ENCODE assay signal across 26 mouse cellular contexts in genomic region chr2:4969083-4969482, GRCm38 (mm10). TPM values are rescaled to one million over a fixed set of nuclear protein-coding genes. Genes with fewer than 3 reads are reported as not detected.
DNase-seq lines count a peak whose midpoint lies in the region; ATAC-seq lines count a peak whose summit lies in the region.
"Had no signal": no experiment of that assay in that cellular context is flagged by ENCODE, and none has a peak within 500 bp of the region (broad histone marks: within the 10 kb centered on the region; RNA-seq: fewer than 3 reads in every experiment).

No protein-coding gene starts in this region.

- no peaks in the 10 kb centered on the region for H3K36me3 ChIP-seq in kidney, embryonic 16.5 days (ENCODE audit: insufficient read depth, low read length)
- H3K36me3 ChIP-seq: G1E had no signal

- no peaks in the 10 kb centered on the region for H3K27me3 ChIP-seq in kidney, embryonic 16.5 days (ENCODE audit: insufficient read depth, low read length)
- H3K27me3 ChIP-seq: CH12.LX had no signal

- H3K9ac ChIP-seq in kidney, embryonic 16.5 days (replicated peaks; ENCODE audit: low read length), result no peak overlapping the region

- no peak overlapping the region for H3K4me3 ChIP-seq in kidney, embryonic 16.5 days (ENCODE audit: low read length)

- no peak overlapping the region for H3K4me2 ChIP-seq in kidney, embryonic 16.5 days (replicated peaks; ENCODE audit: low read depth, low read length)

- no peaks in the 10 kb centered on the region for H3K4me1 ChIP-seq in kidney, embryonic 16.5 days (ENCODE audit: insufficient read depth, low read length)

- no peak overlapping the region for H3K27ac ChIP-seq in kidney, embryonic 16.5 days (ENCODE audit: low read length)

- peak; percentile 22 for DNase-seq in 416B (ENCODE audit: low read depth)
- no peak for DNase-seq in heart, adult 18-20 months
- no peak for DNase-seq in kidney, postnatal 14 days
- DNase-seq: adrenal gland, adult 2 months; adrenal gland, adult 8-10 months; adrenal gland, postnatal 10 days; adrenal gland, postnatal 14 days; adrenal gland, postnatal 25 days; adrenal gland, postnatal 36 days; B cell, adult 2 months; cerebellum, adult 11 months; cerebellum, adult 11-12 months; cerebellum, adult 18-20 months had no signal

- 86% methylated on average over 1 of the region's 2 CpGs for WGBS in kidney, embryonic 16.5 days

- no peaks in the 10 kb centered on the region for H3K9me3 ChIP-seq in kidney, embryonic 16.5 days (ENCODE audit: low read length)
- H3K9me3 ChIP-seq: G1E had no signal

- ATAC-seq in granulocyte monocyte progenitor cell, adult 5-6 weeks (replicated peaks; ENCODE audit: poor library complexity, severe bottlenecking), result peak; percentile 90
- peak; percentile 84 for ATAC-seq in megakaryocyte, adult 5-6 weeks (ENCODE audit: poor library complexity, severe bottlenecking)
- peak; percentile 81 for ATAC-seq in megakaryocyte progenitor cell, adult 5-6 weeks (replicated peaks; ENCODE audit: poor library complexity)
- no peak for ATAC-seq in kidney, embryonic 16.5 days (ENCODE audit: low FRiP score, low TSS enrichment)
- ATAC-seq in inflammation-experienced regulatory T-cells, adult 6 months, result no peak
- ATAC-seq: activated CD4-positive, CD25-positive, alpha-beta regulatory T cell, adult 4 months; CD4-positive, CD25-positive, alpha-beta regulatory T cell, adult 4 months; Patski had no signal

RNA-seq across cellular contexts. Expression of gene Ucma, which starts 6.8 kb away (rescaled TPM):
- not detected in 2 replicates for total RNA-seq in granulocyte monocyte progenitor cell, adult 5-6 weeks (2014; fragmentation: Nextera tagmentation)
- not detected in 2 replicates for total RNA-seq in granulocyte monocyte progenitor cell, adult 5-6 weeks (2017)
- total RNA-seq in megakaryocyte, adult 5-6 weeks (2015), result not detected in 2 replicates
- total RNA-seq in megakaryocyte, adult 5-6 weeks (2017), result not detected in 2 replicates
- total RNA-seq in megakaryocyte progenitor cell, adult 5-6 weeks (2015), result not detected in 2 replicates
- total RNA-seq in megakaryocyte progenitor cell, adult 5-6 weeks (2017), result not detected in 2 replicates
- not detected in 2 replicates for polyA plus RNA-seq in kidney, embryonic 16.5 days (2015; fragmentation: Nextera tagmentation; extraction: Ambion mirVana)
- polyA plus RNA-seq in inflammation-experienced regulatory T-cells, adult 6 months (2017; shearing (Covaris generic)), result not detected
- under 1 TPM in 1 of 2 experiments, not detected in 1; 0.80 TPM for total RNA-seq in heart, adult 18-20 months (2021)
- total RNA-seq: adrenal gland, adult 18-20 months; adrenal gland, adult 2 months; adrenal gland, adult 8-10 months; adrenal gland, postnatal 10 days; adrenal gland, postnatal 14 days; adrenal gland, postnatal 25 days; adrenal gland, postnatal 36 days; adrenal gland, postnatal 4 days; CH12.LX; G1E; MEL had no signal
- polyA plus RNA-seq: activated CD4-positive, CD25-positive, alpha-beta regulatory T cell, adult 4 months; adrenal gland, adult 2 months; CD4-positive, CD25-positive, alpha-beta regulatory T cell, adult 4 months; G1E; Patski had no signal

RNA-seq across cellular contexts. Expression of gene Mcm10, which starts 43.5 kb away (rescaled TPM):
- 71.2 and 82.0 TPM in 2 replicates for total RNA-seq in granulocyte monocyte progenitor cell, adult 5-6 weeks (2014; fragmentation: Nextera tagmentation)
- total RNA-seq in granulocyte monocyte progenitor cell, adult 5-6 weeks (2017), result 74.6 and 98.7 TPM in 2 replicates
- total RNA-seq in megakaryocyte, adult 5-6 weeks (2015), result 41.3 and 46.0 TPM in 2 replicates
- 63.7 and 64.7 TPM in 2 replicates for total RNA-seq in megakaryocyte, adult 5-6 weeks (2017)
- 66.4 and 68.7 TPM in 2 replicates for total RNA-seq in megakaryocyte progenitor cell, adult 5-6 weeks (2015)
- 75.6 and 83.8 TPM in 2 replicates for total RNA-seq in megakaryocyte progenitor cell, adult 5-6 weeks (2017)
- 34.0 and 39.5 TPM in 2 replicates for polyA plus RNA-seq in kidney, embryonic 16.5 days (2015; fragmentation: Nextera tagmentation; extraction: Ambion mirVana)
- 10 to 100 TPM in 1 of 3 experiments, 1 to 10 TPM in 2; 3.2 to 20.8 (median 3.5) TPM for polyA plus RNA-seq in inflammation-experienced regulatory T-cells, adult 6 months (2017; shearing (Covaris generic))
- under 1 TPM; 0.46 to 0.82 TPM for total RNA-seq in heart, adult 18-20 months (2021)

RNA-seq across cellular contexts. Expression of gene Phyh, which starts 50.3 kb away (rescaled TPM):
- total RNA-seq in granulocyte monocyte progenitor cell, adult 5-6 weeks (2014; fragmentation: Nextera tagmentation), result 53.7 and 58.0 TPM in 2 replicates
- 39.0 and 48.8 TPM in 2 replicates for total RNA-seq in granulocyte monocyte progenitor cell, adult 5-6 weeks (2017)
- 94.4 and 104 TPM in 2 replicates for total RNA-seq in megakaryocyte, adult 5-6 weeks (2015)
- 48.1 and 59.6 TPM in 2 replicates for total RNA-seq in megakaryocyte, adult 5-6 weeks (2017)
- total RNA-seq in megakaryocyte progenitor cell, adult 5-6 weeks (2015), result 79.9 and 87.4 TPM in 2 replicates
- 38.5 and 41.9 TPM in 2 replicates for total RNA-seq in megakaryocyte progenitor cell, adult 5-6 weeks (2017)
- 69.7 and 71.7 TPM in 2 replicates for polyA plus RNA-seq in kidney, embryonic 16.5 days (2015; fragmentation: Nextera tagmentation; extraction: Ambion mirVana)
- polyA plus RNA-seq in inflammation-experienced regulatory T-cells, adult 6 months (2017; shearing (Covaris generic)), result 100 to 1,000 TPM in 1 of 3 experiments, 10 to 100 TPM in 2; 86.3 to 122 (median 97.5) TPM
- 100 to 1,000 TPM; 810 to 890 TPM for total RNA-seq in heart, adult 18-20 months (2021)
- total RNA-seq: MEL had no signal

Comparison
In these comparisons a context has a peak if more than half of its experiments do, and no peak if none do; other contexts are left out.
1. ATAC-seq: peak in granulocyte monocyte progenitor cell, adult 5-6 weeks (single experiment), megakaryocyte, adult 5-6 weeks (single experiment) and megakaryocyte progenitor cell, adult 5-6 weeks (single experiment); none in kidney, embryonic 16.5 days (single experiment) and inflammation-experienced regulatory T-cells, adult 6 months (single experiment).
2. RNA of gene Mcm10, which starts 43.5 kb away (total RNA-seq): 71.2 to 98.7 TPM in granulocyte monocyte progenitor cell, adult 5-6 weeks, 66.4 to 83.8 TPM in megakaryocyte progenitor cell, adult 5-6 weeks and 41.3 to 64.7 TPM in megakaryocyte, adult 5-6 weeks; 0.46 to 0.82 TPM in heart, adult 18-20 months; every median in the first group is over 10 times any median in the second.
3. RNA of gene Phyh, which starts 50.3 kb away (total RNA-seq): 810 to 890 TPM in heart, adult 18-20 months; 48.1 to 104 TPM in megakaryocyte, adult 5-6 weeks, 38.5 to 87.4 TPM in megakaryocyte progenitor cell, adult 5-6 weeks and 39.0 to 58.0 TPM in granulocyte monocyte progenitor cell, adult 5-6 weeks; every median in the first group is over 4 times any median in the second.